Mouse (Mus musculus) hematopoietic stem cell, adult 5-6 weeks (primary cell): ENCODE results near the gene Myt1l. TPM values are rescaled to one million over a fixed set of nuclear protein-coding genes. Genes with fewer than 3 reads are reported as not detected.

Experiments used
- ATAC-seq, 2 experiments: fragments of 125-278 bp in 1 of 2; replicated peaks in 1 of 2; 2 replicates each; pipeline ENCODE4 v1.8.0; 2016 to 2017; ENCODE audit warnings: inconsistent platforms in 2 of 2, mild to moderate bottlenecking in 2 of 2, moderate number of reproducible peaks in 2 of 2, low read depth in 1 of 2, moderate TSS enrichment in 1 of 2; ENCODE audit not compliant: low FRiP score in 2 of 2, poor library complexity in 2 of 2, severe bottlenecking in 2 of 2, insufficient read depth in 1 of 2, low TSS enrichment in 1 of 2
- total RNA-seq: library from RNA; stranded (forward); fragments of 172-1452, 232-1000 nt; gene quantifications from 2 replicates; pipeline ENCODE4 v1.2.3, GENCODE M21; 2017

Gene Myt1l
- total RNA-seq, 1 experiment from 2014 or later: not detected

DNA sequence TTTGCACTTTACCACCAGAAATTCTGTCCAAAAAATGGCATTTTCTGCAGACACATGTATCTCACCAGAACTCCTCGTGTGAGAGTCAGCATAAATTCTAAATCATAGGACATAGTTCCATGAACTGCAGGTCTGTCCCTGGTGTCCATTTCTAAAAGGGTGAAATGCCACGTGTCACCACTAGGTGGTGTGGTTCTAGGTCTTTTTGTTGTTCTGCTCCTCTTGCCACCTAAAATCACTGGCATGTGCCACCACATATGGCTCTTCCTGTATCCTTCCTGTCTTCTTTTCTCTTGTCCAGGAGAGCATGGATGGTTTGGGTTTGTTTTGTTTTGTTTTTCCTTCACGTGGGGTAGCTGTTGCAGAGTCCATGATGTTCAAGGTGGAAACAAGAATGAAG, 366.5 kb downstream of the Myt1l start:
- ATAC-seq: no peak

DNA sequence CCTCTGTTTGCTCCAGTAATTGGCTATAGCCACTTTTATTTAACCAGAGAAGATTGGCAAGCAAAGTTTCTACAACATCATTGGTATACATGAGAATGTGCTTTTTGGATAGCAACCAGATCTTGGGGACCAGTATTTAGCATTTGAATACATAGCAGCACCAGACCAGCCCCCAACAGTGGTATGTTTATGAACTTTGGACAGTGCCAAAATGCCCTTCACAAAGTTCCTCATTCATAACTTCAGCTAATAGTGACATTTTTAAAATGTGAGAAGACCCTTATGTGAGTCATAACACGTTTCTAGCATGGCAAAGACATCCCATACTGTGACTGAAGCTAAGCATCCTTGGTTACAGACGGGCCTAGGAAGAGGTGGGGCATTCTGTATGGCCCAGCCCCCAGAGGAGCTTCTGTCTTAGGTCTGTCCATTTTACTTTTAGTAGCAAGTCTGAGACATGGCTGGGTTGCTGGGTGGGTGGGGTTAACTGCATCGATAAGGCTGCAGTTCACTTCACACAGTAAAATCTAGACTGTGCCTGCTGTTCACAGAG, 369.4 kb downstream of the Myt1l start:
- ATAC-seq: no peak

DNA sequence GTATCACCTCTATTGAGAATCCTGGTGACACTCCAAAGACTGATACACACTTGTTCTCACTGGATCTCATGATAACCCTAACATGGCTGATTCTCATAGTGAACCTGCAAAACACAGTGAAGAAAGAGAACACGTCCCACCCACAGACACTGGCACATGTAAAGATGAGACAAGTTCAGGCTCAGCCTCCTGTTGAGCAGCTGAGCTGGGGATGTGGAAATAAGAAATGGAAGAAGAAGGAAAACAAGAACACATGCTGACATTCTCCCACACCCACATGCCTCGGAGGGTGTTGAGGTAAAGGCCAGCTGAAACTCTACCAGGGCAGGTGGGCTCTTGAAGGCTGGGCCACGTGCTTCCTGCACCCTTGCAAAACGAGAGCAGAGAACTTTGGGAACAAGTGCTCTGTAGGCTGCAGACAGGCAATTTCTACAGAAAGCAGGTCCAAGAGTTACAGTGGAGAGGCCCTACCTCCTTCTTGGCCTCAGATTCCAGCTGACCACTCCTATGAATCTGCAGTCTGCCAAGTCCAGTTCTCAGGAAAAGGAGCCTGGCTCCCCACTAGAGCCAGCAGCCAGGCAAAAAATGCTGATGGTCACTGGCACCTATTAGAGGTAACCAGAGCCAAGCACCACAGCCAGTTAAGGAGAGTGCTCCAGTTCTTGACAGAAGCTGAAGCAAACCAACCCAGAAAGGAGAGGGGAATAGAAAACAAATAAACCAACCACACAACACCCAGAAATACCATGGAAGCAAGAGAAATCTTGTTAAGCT, 376.1 kb downstream of the Myt1l start:
- no peak for ATAC-seq

DNA sequence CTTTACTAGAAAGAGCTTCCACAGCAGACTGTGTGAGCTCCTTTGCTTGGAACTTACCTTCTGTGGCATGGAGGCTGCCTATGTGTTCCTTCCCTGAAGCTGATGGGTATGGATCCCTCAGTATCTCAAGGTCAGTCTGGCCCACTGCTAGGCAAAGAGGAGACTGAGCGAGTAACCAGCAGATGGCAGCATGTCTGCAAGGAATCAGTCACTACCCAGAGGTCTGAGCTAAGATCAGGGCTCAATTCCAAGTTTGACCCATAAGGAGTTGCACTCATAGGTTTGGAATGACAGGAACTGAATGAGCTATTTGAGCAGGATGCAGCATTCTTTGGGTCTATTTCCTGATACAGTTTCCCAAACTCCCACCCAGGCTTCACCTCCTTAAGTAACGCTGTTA, 378.9 kb downstream of the Myt1l start:
- no peak for ATAC-seq

DNA sequence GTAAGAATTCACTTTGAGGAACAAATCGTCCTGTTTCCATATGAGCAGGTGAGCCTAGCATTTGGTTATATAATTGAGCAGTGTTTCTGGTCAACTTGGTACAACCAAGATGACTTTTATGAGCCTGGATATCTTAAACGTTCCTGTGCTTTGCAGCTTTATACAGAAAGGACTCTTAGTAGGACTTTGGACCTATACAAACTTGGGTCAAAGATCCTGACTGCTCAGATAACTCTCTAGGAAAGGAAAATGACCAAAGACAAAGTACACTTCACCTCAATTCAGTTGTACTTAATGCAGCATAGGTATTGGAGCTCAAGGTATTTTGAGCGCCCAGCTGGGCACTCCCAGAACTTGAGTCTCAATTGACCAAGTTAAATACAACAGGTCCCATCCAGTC, 388.0 kb downstream of the Myt1l start:
- no peak for ATAC-seq

DNA sequence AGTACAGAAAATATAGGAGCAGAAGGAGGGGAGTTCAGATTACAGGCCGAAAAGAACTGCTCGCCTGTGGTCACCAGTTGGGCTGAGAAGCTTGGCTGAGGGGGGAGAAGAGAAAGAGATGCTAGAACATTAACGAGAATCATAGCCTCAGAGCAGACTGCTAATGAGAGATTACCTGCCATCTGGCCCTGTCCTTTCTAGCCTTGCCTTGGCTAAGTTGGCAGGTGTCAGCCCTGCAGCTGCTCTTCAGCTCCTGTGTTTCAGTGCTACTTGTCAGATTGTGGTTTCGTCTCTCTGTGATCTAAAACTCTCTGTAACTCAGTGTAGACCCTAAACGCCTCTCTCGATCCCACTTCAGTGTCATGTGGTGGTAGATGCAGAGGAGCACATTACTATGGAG, 388.6 kb downstream of the Myt1l start:
- ATAC-seq: no peak

DNA sequence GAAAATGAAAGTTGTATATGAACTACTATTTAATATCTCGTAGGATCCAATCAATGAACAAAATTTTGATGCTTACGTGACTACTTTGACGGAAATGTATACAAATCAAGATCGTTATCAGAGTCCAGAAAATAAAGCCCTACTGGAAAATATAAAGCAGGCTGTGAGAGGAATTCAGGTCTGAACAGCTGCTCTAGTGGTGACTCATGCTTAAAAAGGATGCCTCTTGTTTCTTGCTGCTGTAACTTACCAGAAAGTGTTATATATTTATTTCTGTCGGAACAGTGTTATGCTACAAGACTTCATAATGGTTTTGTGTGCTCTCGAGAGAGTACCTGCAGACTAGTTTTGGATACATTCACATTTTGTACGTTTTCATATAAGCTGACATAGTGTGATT, 392.1 kb downstream of the Myt1l start:
- no peak for ATAC-seq

DNA sequence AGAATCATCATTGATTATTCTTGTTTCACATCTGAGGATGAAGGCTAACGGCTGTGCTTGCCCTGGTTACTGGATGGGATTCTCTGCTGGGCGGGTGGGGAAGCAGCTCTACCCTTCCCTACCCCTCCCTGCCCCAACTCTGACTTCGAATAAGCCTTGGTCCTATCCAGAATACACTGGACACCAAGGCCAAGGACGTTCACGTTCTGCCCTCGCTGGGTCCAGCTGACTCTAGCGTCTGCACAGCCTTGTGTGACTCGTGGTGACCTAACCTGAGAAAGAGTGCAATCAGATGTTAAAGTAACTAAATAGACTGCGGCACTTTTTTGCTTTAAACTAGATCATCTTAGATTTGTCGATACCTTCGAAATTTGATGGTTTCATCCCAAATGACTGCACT, 393.3 kb downstream of the Myt1l start:
- ATAC-seq: no peak

DNA sequence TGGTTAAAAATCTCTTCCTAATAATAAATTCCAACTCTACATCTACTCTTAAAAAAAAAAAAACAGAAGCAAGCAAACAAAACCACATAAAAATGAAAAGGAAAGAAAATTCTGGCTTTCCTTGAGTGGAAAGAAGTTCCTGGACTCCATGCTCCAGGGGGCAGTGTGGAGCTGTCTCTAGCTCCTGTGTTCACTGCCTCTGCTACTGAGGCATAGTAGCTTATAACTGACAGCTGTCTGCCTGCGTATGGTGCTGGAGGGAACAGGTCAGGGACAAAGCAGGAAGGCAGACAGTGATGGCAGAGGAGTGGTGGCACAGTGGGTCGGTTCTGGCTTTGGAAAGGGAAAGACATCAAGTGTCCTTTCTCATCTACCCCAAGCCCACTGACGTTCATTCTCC, 398.7 kb downstream of the Myt1l start:
- no peak for ATAC-seq

DNA sequence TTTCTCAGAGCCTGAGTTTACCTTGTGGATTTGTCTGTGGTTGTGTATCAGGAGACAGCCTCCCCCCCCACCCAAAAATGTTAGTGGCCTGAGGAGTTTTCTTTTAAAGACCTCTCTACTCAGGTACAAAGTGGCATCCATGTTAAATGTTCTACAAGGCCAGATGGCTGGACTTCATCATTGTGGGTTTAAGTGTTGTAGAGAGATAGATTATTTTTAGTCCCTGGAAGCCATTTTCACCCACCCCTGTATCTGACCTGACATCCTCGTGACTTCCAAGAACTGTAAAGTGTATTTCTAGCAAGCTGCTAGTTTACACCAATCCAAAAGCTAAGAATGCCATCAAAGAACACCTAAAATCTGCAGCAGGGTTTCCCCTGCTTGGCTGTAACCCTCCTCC, 402.4 kb downstream of the Myt1l start:
- ATAC-seq: no peak

DNA sequence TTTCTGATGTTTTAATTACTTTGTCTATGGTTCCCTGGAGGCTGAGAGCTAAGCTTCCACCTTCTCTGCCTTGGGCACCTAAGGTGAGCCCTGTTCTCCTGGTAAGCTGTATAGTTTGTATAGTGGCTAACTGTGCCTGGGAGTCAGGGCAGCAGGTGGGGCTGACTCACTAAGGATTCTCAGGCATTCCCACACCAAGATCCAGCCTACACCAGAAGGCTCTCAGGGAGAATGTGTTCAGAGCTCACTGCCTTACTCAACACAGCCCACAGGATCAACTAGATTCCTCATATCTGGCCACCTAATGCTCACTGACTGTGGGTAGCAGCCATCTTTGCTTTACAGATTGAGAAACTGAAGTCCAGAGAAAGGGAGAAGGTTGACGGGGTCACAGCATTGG, 404.8 kb downstream of the Myt1l start:
- no peak for ATAC-seq

DNA sequence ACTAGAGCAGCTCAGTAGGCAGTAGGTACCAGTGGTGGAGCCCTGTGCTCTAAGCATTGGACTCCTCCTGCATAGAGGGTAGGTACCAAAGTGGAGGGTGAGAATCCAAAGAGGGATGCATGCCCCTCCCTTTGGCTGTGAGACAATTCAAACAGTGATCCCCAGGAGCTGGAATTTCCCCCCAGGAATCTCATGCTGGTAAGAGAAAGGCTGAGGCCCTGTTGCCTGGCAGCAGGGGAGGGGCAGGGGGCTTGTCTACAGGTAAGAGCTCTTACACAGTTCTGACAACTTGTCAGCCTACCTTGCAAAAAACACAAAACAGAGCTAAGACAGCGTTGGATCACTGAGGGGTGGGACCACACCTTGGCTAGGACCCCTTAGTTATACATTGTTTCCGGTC, 405.3 kb downstream of the Myt1l start:
- ATAC-seq: no peak

DNA sequence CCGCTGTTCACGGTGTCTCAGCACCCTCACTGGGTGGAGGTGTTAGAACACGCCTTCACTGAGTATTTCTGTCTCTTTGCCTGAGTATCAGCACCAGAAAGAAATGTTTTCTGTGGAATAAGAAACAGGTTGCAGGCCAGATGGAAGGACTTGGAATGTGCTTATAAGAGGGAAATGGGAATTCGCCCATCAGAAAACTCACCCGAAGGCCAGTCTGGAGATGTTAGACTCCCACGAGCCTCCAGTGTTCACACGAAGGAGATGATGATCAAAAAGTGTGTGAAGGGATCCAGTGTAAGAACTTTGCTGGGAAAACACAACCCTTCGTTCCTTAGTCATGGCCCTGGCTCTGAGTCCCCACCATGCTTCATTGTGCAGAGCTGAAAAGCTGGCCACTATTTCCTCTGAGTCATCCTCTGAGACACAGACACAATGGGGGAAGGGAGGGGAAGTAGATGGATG, 406.0 kb downstream of the Myt1l start:
- ATAC-seq: no peak

DNA sequence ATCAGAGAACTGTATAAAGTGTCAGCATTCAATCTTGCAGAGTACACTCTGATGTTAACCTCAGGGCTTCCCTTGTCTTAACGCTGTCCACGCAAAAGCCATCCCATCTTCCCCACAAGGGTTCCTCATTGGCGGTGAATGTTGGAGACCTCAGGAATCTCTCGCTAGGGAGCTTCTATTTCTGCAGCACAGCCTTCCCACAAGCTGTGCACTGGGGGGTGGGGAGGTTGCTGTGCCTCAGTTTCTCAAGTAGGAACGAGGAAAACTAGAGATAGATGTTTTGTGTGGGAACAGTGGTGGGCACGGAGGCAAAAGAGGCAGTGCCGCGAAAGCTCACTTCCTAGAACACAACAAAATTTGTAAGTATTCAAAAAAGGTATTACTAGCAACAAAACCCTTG, 409.1 kb downstream of the Myt1l start, which contains the start of gene Pxdn:
Pxdn (plus strand) TSS at position 301 of the 400 bp plus-strand sequence.
- ATAC-seq: no peak

DNA sequence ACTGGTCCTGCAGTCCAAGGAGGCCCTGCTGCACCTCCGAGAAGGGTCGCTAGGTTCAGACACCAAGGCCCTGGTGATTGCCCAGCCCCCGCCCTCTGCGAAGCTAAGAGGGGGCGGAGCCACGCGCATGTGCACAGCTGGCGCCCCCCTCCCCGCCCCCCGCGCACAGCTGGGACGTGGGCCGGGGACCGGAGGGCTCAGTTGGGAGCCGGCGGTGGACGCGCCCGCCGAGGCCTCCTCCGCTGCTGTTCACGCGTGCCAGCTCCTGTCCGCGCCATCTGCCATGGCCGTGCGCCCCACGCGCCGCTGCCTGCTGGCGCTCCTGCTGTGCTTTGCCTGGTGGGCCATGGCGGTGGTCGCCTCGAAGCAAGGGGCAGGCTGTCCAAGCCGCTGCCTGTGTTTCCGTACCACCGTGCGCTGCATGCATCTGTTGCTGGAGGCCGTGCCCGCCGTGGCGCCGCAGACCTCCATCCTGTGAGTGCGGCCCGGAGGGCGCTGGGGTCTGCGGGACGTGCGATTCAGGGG, 409.7 kb downstream of the Myt1l start:
- ATAC-seq: no peak

DNA sequence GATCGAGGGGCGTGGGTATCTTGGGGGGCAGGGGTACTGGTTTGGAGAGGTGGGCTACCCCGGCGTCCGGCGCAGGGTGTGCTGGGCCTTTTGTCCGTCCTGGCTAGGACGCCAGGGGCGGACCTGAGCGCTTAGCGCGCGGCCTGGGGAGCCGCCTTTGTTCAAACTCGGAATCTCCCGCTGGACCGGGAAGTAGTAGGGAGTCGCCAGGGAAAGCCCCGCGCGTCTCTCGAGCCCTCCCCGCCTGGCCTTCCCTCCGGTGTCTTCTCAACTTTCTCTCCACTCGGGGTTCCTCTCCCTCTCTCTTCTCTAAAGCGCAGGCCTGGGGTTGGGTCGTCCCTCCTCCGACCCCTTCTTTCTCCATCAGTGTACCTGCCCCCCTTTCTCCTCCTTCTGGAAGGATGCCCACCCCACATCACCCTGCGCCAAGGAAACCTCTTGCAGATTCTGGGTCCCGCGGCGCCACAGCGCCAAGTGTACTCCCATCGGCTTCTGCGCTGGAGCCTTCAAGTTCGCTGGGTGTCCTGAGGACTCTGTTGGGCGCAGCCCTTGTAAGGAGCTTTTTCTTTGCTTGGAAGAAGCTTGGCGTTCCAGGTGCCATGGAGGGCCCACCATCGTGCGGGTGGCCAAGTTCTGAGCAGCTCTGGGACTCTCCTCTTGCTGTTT, 410.3 kb downstream of the Myt1l start:
- no peak for ATAC-seq

DNA sequence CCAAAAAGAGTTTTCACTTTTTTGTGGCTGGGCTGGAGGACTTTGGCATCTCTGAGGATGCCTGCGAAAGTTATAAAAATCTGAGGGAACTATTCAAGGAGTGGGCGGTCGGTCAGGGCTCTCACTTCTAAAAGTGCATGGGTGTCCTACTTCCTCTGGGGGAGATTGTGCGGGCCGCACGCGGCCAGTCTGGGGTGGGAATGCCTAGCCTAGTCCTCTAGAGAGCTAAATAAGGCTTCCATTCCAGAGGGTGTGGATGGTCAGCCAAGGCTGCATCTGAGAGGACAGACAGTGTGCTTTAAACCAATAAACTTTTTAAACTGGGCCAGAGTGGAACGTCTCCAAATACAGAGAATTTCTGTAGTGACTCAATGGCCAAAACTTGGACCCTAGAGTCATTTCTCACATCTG, 411.1 kb downstream of the Myt1l start:
- ATAC-seq: no peak

DNA sequence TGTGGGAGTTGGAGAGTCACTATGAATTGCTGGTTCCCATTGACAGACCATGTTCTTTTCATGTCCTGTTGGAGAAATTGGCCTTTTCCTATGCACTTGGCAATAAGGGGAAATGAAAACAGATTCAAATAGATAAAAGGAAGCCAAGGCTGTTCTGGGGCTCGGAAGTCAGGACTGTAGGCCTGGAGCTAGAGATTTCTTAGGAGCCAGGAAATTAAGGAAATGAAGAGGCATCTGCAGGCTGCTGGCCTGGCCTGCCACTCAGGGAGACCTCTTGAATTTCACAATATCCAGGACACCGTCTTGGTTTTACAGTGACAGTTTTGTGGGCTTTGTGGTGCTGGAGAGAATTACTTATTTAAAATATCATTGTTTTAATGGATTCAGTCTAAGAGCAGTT, 414.3 kb downstream of the Myt1l start:
- ATAC-seq: no peak
